Mouse (Mus musculus) ES-Bruce4 (cell line): ENCODE data around the gene Arhgap24.

Source experiments
- CTCF ChIP-seq: IDR thresholded peaks from one replicate; pipeline ENCODE4 v1.8.1; 2011; ENCODE audit warnings: low read depth, low read length
- EP300 ChIP-seq: IDR thresholded peaks from 2 replicates; pipeline ENCODE4 v1.6.1; 2011; ENCODE audit warnings: low read depth, low read length; ENCODE audit not compliant: insufficient read depth
- POLR2A ChIP-seq: IDR thresholded peaks from one replicate; pipeline ENCODE4 v1.8.1; 2011; ENCODE audit warnings: low read length; ENCODE audit not compliant: insufficient read depth

DNA sequence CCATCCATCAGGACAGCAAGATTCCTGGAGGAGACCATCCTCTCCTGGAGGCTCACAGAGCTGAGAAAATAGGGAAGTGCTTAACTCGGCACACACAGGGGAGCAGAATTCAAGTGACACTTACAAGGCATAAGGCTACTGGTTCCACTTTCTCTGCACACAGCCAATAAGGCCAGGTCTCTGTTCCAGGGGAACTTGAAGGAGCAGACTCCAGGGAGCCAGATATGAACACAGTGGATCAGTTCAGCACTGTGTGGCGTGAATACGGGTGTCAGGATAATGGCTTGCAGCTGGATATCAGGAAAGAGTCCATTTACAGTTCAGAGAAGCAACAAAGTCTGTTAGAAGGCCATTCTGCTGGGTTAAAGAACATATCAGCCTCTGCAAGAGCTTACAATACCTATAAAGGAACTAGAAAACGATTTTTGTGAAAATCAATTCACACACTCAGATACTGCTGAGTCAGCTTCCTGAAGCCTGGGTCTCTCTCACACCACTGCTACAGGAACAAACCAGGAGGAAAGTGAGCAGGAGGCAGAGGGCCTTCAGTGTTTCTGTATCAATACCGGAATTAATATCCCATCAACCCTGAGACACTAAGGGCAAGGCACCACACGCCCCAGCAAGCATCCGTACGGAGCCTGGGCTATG lies 466.0 kb downstream of the Arhgap24 start:
- TF ChIP-seq POLR2A: no peak
- no peak for TF ChIP-seq CTCF
- no peak for TF ChIP-seq EP300
